Mouse (Mus musculus): ENCODE results near the gene Magoh. TPM values are rescaled to one million over a fixed set of nuclear protein-coding genes. Genes with fewer than 3 reads are reported as not detected.
A peak's percentile ranks its signal among the peaks of the same experiment; 100 is the strongest.

Gene Magoh
- polyA plus RNA-seq, 1 experiment: 68.8 TPM

- H3K36me3 ChIP-seq (ENCODE audit: control insufficient read depth, insufficient read depth, low read length): peaks cover 3% of the 10 kb centered on the region; the same call in 1 of the 2 replicates
- TF ChIP-seq POLR2A (IDR thresholded peaks at IDR 0.05; ENCODE audit: low read depth, low read length) (no peak), CTCF (conservative IDR thresholded peaks at IDR 0.05; ENCODE audit: insufficient read depth, insufficient read length, low read depth, low read length) (no peak)
- WGBS: 90% methylated on average over 9 of the region's 9 CpGs
Measured at GRCm38 (mm10) chr4:107906561-107906960, 27.0 kb downstream of the Magoh start.

GRCm38 (mm10) chr4:107910020-107910419, 30.5 kb downstream of the Magoh start:
- WGBS: 87% methylated on average over 4 of the region's 4 CpGs
- peaks cover 9% of the 10 kb centered on the region for H3K36me3 ChIP-seq (ENCODE audit: control insufficient read depth, insufficient read depth, low read length)
- no peaks in the 10 kb centered on the region for H3K27me3 ChIP-seq (replicated peaks; ENCODE audit: control insufficient read depth, insufficient read depth, low read length)
- TF ChIP-seq POLR2A (IDR thresholded peaks at IDR 0.05; ENCODE audit: low read depth, low read length): no peak
- TF ChIP-seq CTCF (conservative IDR thresholded peaks at IDR 0.05; ENCODE audit: insufficient read depth, insufficient read length, low read depth, low read length): no peak
- no peak for DNase-seq
- H3K27ac ChIP-seq (ENCODE audit: insufficient read depth, low read depth, low read length): no peak overlapping the region
- H3K4me3 ChIP-seq (ENCODE audit: insufficient read depth, low read depth, low read length): no peak overlapping the region
- no peaks in the 10 kb centered on the region for H3K4me1 ChIP-seq (ENCODE audit: control insufficient read depth, insufficient read depth, low read length)

More at GRCm38 (mm10) chr4:107906561-107906960, 27.0 kb downstream of the Magoh start:
- no peaks in the 10 kb centered on the region for H3K27me3 ChIP-seq (replicated peaks; ENCODE audit: control insufficient read depth, insufficient read depth, low read length)
- DNase-seq: no peak
- no peak overlapping the region for H3K27ac ChIP-seq (ENCODE audit: insufficient read depth, low read depth, low read length)
- H3K4me3 ChIP-seq (ENCODE audit: insufficient read depth, low read depth, low read length): no peak overlapping the region
- H3K4me1 ChIP-seq (ENCODE audit: control insufficient read depth, insufficient read depth, low read length): no peaks in the 10 kb centered on the region

- TF ChIP-seq CTCF (conservative IDR thresholded peaks at IDR 0.05; ENCODE audit: insufficient read depth, insufficient read length, low read depth, low read length) (no peak), POLR2A (IDR thresholded peaks at IDR 0.05; ENCODE audit: low read depth, low read length) (no peak)
- H3K4me3 ChIP-seq (ENCODE audit: insufficient read depth, low read depth, low read length): no peak overlapping the region
- no peaks in the 10 kb centered on the region for H3K36me3 ChIP-seq (ENCODE audit: control insufficient read depth, insufficient read depth, low read length)
- H3K27me3 ChIP-seq (replicated peaks; ENCODE audit: control insufficient read depth, insufficient read depth, low read length): no peaks in the 10 kb centered on the region
- no peak overlapping the region for H3K27ac ChIP-seq (ENCODE audit: insufficient read depth, low read depth, low read length)
- WGBS: 40% methylated on average over 2 of the region's 2 CpGs
- DNase-seq: peak; percentile 18
- H3K4me1 ChIP-seq (ENCODE audit: control insufficient read depth, insufficient read depth, low read length): peaks cover 14% of the 10 kb centered on the region; the same call in 1 of the 2 replicates
Measured at GRCm38 (mm10) chr4:107920336-107920735, 40.8 kb downstream of the Magoh start.

GRCm38 (mm10) chr4:107921152-107921695, 41.7 kb downstream of the Magoh start:
- WGBS: 30% methylated on average over 8 of the region's 8 CpGs
- peak; percentile 78 for DNase-seq
- Histone ChIP-seq H3K4me1 (ENCODE audit: control insufficient read depth, insufficient read depth, low read length) (peaks cover 14% of the 10 kb centered on the region; the same call in 1 of the 2 replicates), H3K36me3 (ENCODE audit: control insufficient read depth, insufficient read depth, low read length) (no peaks in the 10 kb centered on the region), H3K27ac (ENCODE audit: insufficient read depth, low read depth, low read length) (peak overlapping the region; percentile 96), H3K27me3 (replicated peaks; ENCODE audit: control insufficient read depth, insufficient read depth, low read length) (no peaks in the 10 kb centered on the region), H3K4me3 (ENCODE audit: insufficient read depth, low read depth, low read length) (no peak overlapping the region)
- TF ChIP-seq POLR2A (IDR thresholded peaks at IDR 0.05; ENCODE audit: low read depth, low read length) (no peak), CTCF (conservative IDR thresholded peaks at IDR 0.05; ENCODE audit: insufficient read depth, insufficient read length, low read depth, low read length) (no peak)

- TF ChIP-seq POLR2A (IDR thresholded peaks at IDR 0.05; ENCODE audit: low read depth, low read length) (no peak), CTCF (conservative IDR thresholded peaks at IDR 0.05; ENCODE audit: insufficient read depth, insufficient read length, low read depth, low read length) (no peak)
- Histone ChIP-seq H3K27me3 (replicated peaks; ENCODE audit: control insufficient read depth, insufficient read depth, low read length) (no peaks in the 10 kb centered on the region), H3K4me3 (ENCODE audit: insufficient read depth, low read depth, low read length) (peak overlapping the region; percentile 92), H3K4me1 (ENCODE audit: control insufficient read depth, insufficient read depth, low read length) (peaks cover 14% of the 10 kb centered on the region; the same call in 1 of the 2 replicates), H3K36me3 (ENCODE audit: control insufficient read depth, insufficient read depth, low read length) (no peaks in the 10 kb centered on the region), H3K27ac (ENCODE audit: insufficient read depth, low read depth, low read length) (peak overlapping the region; percentile 96)
- 14% methylated on average over 4 of the region's 4 CpGs for WGBS
- DNase-seq: peak; percentile 85
Measured at GRCm38 (mm10) chr4:107921952-107922351, 42.4 kb downstream of the Magoh start.

- H3K4me1 ChIP-seq (ENCODE audit: control insufficient read depth, insufficient read depth, low read length): peaks cover 14% of the 10 kb centered on the region; the same call in 1 of the 2 replicates
- H3K36me3 ChIP-seq (ENCODE audit: control insufficient read depth, insufficient read depth, low read length): no peaks in the 10 kb centered on the region
- TF ChIP-seq POLR2A (IDR thresholded peaks at IDR 0.05; ENCODE audit: low read depth, low read length): peak; percentile 88
- 0 out of 2 replicates have a peak, but pooled peaks have one; percentile 19 for TF ChIP-seq CTCF (conservative IDR thresholded peaks at IDR 0.05; ENCODE audit: insufficient read depth, insufficient read length, low read depth, low read length)
- WGBS: under 1% methylated on average over 38 of the region's 38 CpGs
- no peaks in the 10 kb centered on the region for H3K27me3 ChIP-seq (replicated peaks; ENCODE audit: control insufficient read depth, insufficient read depth, low read length)
- H3K27ac ChIP-seq (ENCODE audit: insufficient read depth, low read depth, low read length): peak within 1 kb of the TSS; percentile 96
- peak; percentile 98 for DNase-seq
- peak within 1 kb of the TSS; percentile 92 for H3K4me3 ChIP-seq (ENCODE audit: insufficient read depth, low read depth, low read length)
Measured at GRCm38 (mm10) chr4:107923145-107923802, 43.7 kb downstream of the Magoh start, which contains the start of gene Cpt2. TSS of gene Cpt2 (minus strand) at chr4:107923610.

GRCm38 (mm10) chr4:107923803-107924194, 44.2 kb downstream of the Magoh start:
- no peak for DNase-seq
- Histone ChIP-seq H3K4me3 (ENCODE audit: insufficient read depth, low read depth, low read length) (no peak overlapping the region), H3K36me3 (ENCODE audit: control insufficient read depth, insufficient read depth, low read length) (no peaks in the 10 kb centered on the region), H3K27ac (ENCODE audit: insufficient read depth, low read depth, low read length) (no peak overlapping the region), H3K27me3 (replicated peaks; ENCODE audit: control insufficient read depth, insufficient read depth, low read length) (no peaks in the 10 kb centered on the region), H3K4me1 (ENCODE audit: control insufficient read depth, insufficient read depth, low read length) (peaks cover 14% of the 10 kb centered on the region; the same call in 1 of the 2 replicates)
- WGBS: 36% methylated on average over 7 of the region's 7 CpGs
- no peak for TF ChIP-seq POLR2A (IDR thresholded peaks at IDR 0.05; ENCODE audit: low read depth, low read length)
- TF ChIP-seq CTCF (conservative IDR thresholded peaks at IDR 0.05; ENCODE audit: insufficient read depth, insufficient read length, low read depth, low read length): no peak
